Mouse (Mus musculus): Measurements from ENCODE around the gene Ints3.

- TF ChIP-seq CTCF (IDR thresholded peaks at IDR 0.05; ENCODE audit: low read depth, low read length) (no peak), POLR2A (IDR thresholded peaks at IDR 0.05; ENCODE audit: extremely low read depth, insufficient read depth, low read length) (no peak)
Measured at GRCm38 (mm10) chr3:90464552-90465080, 31.2 kb upstream of the Ints3 start.

All from liver, adult 2 months (tissue).